Mouse (Mus musculus) lung, postnatal 14 days (tissue): ENCODE measurements around the gene Crtac1.

Experiments used
- DNase-seq: peaks from one replicate; pipeline ENCODE4 v3.0.0; 2021

Crtac1 gene

GRCm38 (mm10) chr19:42322357-42323090 lies 109.1 kb downstream of the Crtac1 start:
- DNase-seq: no peak

GRCm38 (mm10) chr19:42321936-42322335 lies 109.6 kb downstream of the Crtac1 start:
- DNase-seq: no peak

- DNase-seq: peak; percentile 3
These were observed 113.7 kb downstream of the Crtac1 start for GRCm38 (mm10) chr19:42317648-42318425.

GRCm38 (mm10) chr19:42316998-42317397 lies 114.6 kb downstream of the Crtac1 start:
- no peak for DNase-seq

- peak; percentile 11 for DNase-seq
These were observed 115.1 kb downstream of the Crtac1 start for GRCm38 (mm10) chr19:42316525-42316924.

- peak; percentile 79 for DNase-seq
These were observed 115.7 kb downstream of the Crtac1 start for GRCm38 (mm10) chr19:42315914-42316313.

- no peak for DNase-seq
These were observed 116.4 kb downstream of the Crtac1 start for GRCm38 (mm10) chr19:42315070-42315679.

GRCm38 (mm10) chr19:42312191-42312590 lies 119.4 kb downstream of the Crtac1 start:
- DNase-seq: no peak

GRCm38 (mm10) chr19:42311332-42311731 lies 120.3 kb downstream of the Crtac1 start:
- no peak for DNase-seq

- DNase-seq: no peak
These were observed 122.7 kb downstream of the Crtac1 start for GRCm38 (mm10) chr19:42308931-42309330.

GRCm38 (mm10) chr19:42307019-42307418 lies 124.6 kb downstream of the Crtac1 start:
- DNase-seq: no peak

- peak; percentile 3 for DNase-seq
These were observed 125.4 kb downstream of the Crtac1 start for GRCm38 (mm10) chr19:42306202-42306601.

- no peak for DNase-seq
These were observed 125.8 kb downstream of the Crtac1 start for GRCm38 (mm10) chr19:42305746-42306145.

- no peak for DNase-seq
These were observed 127.1 kb downstream of the Crtac1 start for GRCm38 (mm10) chr19:42304506-42304905.

- DNase-seq: no peak
These were observed 128.3 kb downstream of the Crtac1 start for GRCm38 (mm10) chr19:42303210-42303813.

- DNase-seq: no peak
These were observed 138.4 kb downstream of the Crtac1 start for GRCm38 (mm10) chr19:42293216-42293615.

GRCm38 (mm10) chr19:42292106-42292505 lies 139.5 kb downstream of the Crtac1 start:
- no peak for DNase-seq

GRCm38 (mm10) chr19:42290954-42291661 lies 140.5 kb downstream of the Crtac1 start:
- no peak for DNase-seq

- no peak for DNase-seq
These were observed 143.2 kb downstream of the Crtac1 start for GRCm38 (mm10) chr19:42288361-42288760.

- DNase-seq: no peak
These were observed 147.4 kb downstream of the Crtac1 start for GRCm38 (mm10) chr19:42284178-42284577.

- no peak for DNase-seq
These were observed 152.0 kb downstream of the Crtac1 start for GRCm38 (mm10) chr19:42279611-42280010.

GRCm38 (mm10) chr19:42278461-42278860 lies 153.1 kb downstream of the Crtac1 start:
- no peak for DNase-seq

- no peak for DNase-seq
These were observed 154.3 kb downstream of the Crtac1 start for GRCm38 (mm10) chr19:42277288-42277687.
